Mouse (Mus musculus) intestine, postnatal 0 days (tissue): ENCODE data around the gene Elovl5. TPM values are rescaled to one million over a fixed set of nuclear protein-coding genes. Genes with fewer than 3 reads are reported as not detected.
A peak's percentile ranks its signal among the peaks of the same experiment; 100 is the strongest.

ENCODE experiments used
- ATAC-seq: fragments of 200-750 bp; cut with Nextera tagmentation; 2 replicates; pipeline ENCODE4 v1.8.0; 2017; ENCODE audit warnings: mild to moderate bottlenecking, moderate TSS enrichment, moderate library complexity
- H3K27ac ChIP-seq: fragments of 300-500 bp; sonication (generic); 2 replicates; pipeline ENCODE4 v1.5.1; 2014; ENCODE audit warnings: mild to moderate bottlenecking, low read depth, low read length, moderate library complexity
- H3K27me3 ChIP-seq: fragments of 300-500 bp; sonication (generic); replicated peaks from 2 replicates; pipeline ENCODE4 v1.6.1; 2014; ENCODE audit warnings: low read length, mixed read lengths; ENCODE audit not compliant: control insufficient read depth, insufficient read depth
- H3K36me3 ChIP-seq: fragments of 300-500 bp; sonication (generic); 2 replicates; pipeline ENCODE4 v1.6.1; 2014; ENCODE audit warnings: mild to moderate bottlenecking, moderate library complexity; ENCODE audit not compliant: control insufficient read depth, insufficient read depth
- H3K4me1 ChIP-seq: fragments of 300-500 bp; sonication (generic); replicated peaks from 2 replicates; pipeline ENCODE4 v1.6.1; 2014; ENCODE audit warnings: antibody characterized with exemption, low read length, mixed read lengths; ENCODE audit not compliant: control insufficient read depth, insufficient read depth
- H3K4me2 ChIP-seq: fragments of 300-500 bp; sonication (generic); replicated peaks from 2 replicates; pipeline ENCODE4 v1.6.1; 2014; ENCODE audit warnings: low read depth, mild to moderate bottlenecking, moderate library complexity
- H3K4me3 ChIP-seq: fragments of 300-500 bp; sonication (generic); 2 replicates; pipeline ENCODE4 v1.5.1; 2014; ENCODE audit warnings: low read depth, low read length
- H3K9ac ChIP-seq: fragments of 300-500 bp; sonication (generic); 2 replicates; pipeline ENCODE4 v1.6.1; 2014; ENCODE audit warnings: mild to moderate bottlenecking, low read depth, low read length
- H3K9me3 ChIP-seq: fragments of 300-500 bp; sonication (generic); 2 replicates; pipeline ENCODE4 v1.6.1; 2016; ENCODE audit warnings: mixed run types; ENCODE audit not compliant: control insufficient read depth
- CTCF ChIP-seq: sonication (generic); IDR thresholded peaks from 2 replicates; pipeline ENCODE4 v1.5.1; 2016; ENCODE audit warnings: low read depth, mild to moderate bottlenecking, control low read depth, antibody characterized with exemption, moderate library complexity
- WGBS: fragments of 180-500 bp; shearing (Covaris S2); extraction: QIAGEN DNeasy Blood & Tissue Kit; methylation state at CpG from one replicate; pipeline ENCODE4 v1.1.7; 2014; 5-methylcytosine and 5-hydroxymethylcytosine counted together
- polyA plus RNA-seq: library from polyadenylated mRNA; unstranded; fragments of >200 nt; fragmentation: Nextera tagmentation; extraction: Ambion mirVana; gene quantifications from 2 replicates; pipeline ENCODE4 v1.2.1, GENCODE M21; 2015

The Elovl5 gene
- polyA plus RNA-seq, 1 experiment from 2014 or later: 32.5 TPM

DNA sequence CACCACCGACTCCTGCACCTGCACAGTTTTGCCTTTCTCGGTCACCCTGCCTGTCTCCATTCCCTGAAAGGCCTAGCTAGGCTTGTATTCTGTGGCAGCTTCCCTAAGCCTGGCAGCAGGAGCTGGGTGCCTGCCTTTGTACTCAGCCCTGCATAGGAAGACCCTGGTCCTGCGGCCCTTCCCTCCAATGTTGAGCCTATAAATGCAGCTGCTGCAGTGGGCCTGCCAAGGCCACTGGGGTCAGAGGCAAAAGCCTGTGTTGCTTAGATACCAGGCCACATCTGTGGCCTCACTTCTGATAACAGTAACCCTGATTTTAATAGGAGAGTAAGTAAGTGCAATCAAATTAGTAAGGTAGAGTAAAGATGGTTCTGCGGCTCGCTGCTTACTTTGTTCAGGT, 14.6 kb downstream of the Elovl5 start:
- no peak overlapping the region for H3K9ac ChIP-seq
- no peak for ATAC-seq
- H3K4me2 ChIP-seq: no peak overlapping the region
- no peaks in the 10 kb centered on the region for H3K36me3 ChIP-seq
- no peak overlapping the region for H3K27ac ChIP-seq
- no peak overlapping the region for H3K4me3 ChIP-seq
- no peaks in the 10 kb centered on the region for H3K27me3 ChIP-seq
- WGBS: 62% methylated on average over 5 of the region's 5 CpGs
- H3K9me3 ChIP-seq: no peaks in the 10 kb centered on the region
- peaks cover 8% of the 10 kb centered on the region; the same call in 1 of the 2 replicates for H3K4me1 ChIP-seq
- no peak for TF ChIP-seq CTCF

DNA sequence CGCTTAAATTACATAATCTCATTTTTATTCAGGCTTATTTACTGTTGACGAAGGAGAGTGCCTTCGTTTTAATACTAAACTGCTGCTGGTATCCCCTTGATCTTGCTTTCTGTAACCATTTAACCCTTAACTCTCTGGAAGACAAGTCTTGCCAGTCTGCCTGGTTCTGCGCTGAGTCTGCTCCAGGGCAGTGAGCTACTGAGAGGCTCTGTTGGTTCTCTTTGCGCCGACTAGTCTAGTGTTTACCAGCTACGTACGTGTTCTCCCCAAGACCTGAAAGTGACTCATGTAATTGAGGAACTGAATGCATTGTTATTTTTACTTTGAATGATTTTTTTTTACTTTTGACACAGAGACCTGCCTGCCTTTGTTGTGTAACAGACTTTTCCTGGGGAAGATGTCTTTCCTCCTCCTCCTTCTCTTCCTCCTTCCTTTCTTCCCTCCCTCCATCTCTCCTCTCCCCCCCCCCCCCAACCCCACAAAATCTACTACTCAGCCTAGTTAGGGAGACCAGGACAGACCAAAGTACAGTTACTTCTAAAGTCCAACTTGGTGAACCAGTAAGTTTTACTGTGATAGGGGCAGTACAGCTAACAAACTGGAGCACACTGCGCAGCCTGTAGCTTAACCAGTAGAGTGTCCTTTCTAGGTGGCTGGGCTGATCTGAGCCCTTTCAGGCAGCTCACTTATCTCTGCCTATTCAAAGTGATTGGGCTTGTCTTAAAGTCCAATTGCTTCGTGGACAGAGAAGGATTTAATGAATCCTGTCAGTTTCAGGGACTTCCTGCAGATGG, 18.9 kb downstream of the Elovl5 start:
- 65% methylated on average over 10 of the region's 10 CpGs for WGBS

DNA sequence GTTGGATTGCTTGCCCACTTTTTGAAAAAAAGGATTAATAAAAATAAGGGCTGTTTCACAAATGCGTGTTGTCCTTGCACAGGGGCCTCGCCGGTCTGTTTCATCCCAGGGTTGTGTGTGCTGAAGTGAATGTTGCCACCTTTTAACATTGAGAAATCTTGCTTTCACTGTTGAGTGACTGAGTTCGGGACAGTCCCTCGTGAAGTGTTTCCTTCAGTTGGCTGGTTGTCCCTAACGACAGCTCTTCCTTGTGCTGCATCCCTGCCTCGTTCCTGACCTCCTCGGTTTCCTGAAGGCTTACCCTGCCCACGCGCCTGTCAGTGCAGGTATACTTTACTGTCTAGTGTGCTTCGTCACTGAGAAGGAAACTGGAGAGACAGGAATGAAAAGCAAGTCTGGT, 20.7 kb downstream of the Elovl5 start:
- Histone ChIP-seq H3K27ac (no peak overlapping the region), H3K36me3 (no peaks in the 10 kb centered on the region), H3K4me2 (no peak overlapping the region), H3K9ac (no peak overlapping the region), H3K4me1 (peaks cover 3% of the 10 kb centered on the region; the same call in 1 of the 2 replicates), H3K9me3 (no peaks in the 10 kb centered on the region), H3K27me3 (no peaks in the 10 kb centered on the region), H3K4me3 (no peak overlapping the region)
- no peak for ATAC-seq
- TF ChIP-seq CTCF: no peak
- 72% methylated on average over 11 of the region's 11 CpGs for WGBS

More for the DNA sequence above, 18.9 kb downstream of the Elovl5 start:
- Histone ChIP-seq H3K4me2 (no peak overlapping the region), H3K36me3 (no peaks in the 10 kb centered on the region), H3K27me3 (no peaks in the 10 kb centered on the region), H3K27ac (no peak overlapping the region), H3K9me3 (no peaks in the 10 kb centered on the region), H3K4me3 (no peak overlapping the region), H3K4me1 (peaks cover 6% of the 10 kb centered on the region; the same call in 1 of the 2 replicates), H3K9ac (no peak overlapping the region)
- TF ChIP-seq CTCF: no peak
- peak; percentile 54; the same call in 1 of the 2 replicates for ATAC-seq

DNA sequence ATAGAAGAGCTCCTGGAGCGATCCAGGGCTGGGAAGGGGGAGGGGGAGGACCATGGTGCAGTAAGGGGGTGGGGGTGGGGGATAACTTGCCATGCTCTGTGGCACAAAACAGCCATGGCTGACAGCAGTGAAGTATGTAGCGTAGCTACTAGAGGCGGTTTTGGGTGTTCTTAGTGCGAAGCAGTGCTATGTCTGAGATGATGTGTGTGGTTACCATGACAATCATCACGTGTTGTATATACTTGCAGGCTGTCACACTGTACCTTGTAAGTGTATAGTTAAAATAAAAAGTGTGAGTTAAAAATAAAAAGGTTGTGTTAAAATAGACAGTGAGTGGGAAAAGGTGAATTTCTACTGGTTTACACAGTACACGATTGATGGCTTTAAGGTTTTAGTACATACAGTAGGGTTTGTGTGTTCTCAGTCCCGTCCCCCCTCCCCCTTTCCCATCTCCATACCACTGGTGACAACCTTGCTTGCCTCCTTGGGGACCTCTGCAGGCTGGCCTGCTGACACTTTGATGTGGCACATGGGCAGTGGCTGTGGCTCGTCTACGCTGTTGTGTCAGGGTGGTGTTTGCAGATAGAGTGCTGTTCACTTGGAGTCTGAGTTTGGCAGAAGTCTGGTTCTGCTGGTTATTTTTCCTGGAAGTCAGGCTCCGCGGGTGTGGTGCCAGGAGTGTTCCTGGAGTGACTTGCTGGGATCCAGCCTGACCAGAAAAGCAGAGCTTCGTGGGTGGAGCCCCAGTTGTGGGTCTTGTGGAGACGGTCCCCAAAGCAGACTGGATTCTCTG, 21.8 kb downstream of the Elovl5 start:
- H3K4me3 ChIP-seq: no peak overlapping the region
- 45% methylated on average over 13 of the region's 13 CpGs for WGBS
- no peak overlapping the region; the same call in 1 of the 2 replicates for H3K27ac ChIP-seq
- peaks cover 3% of the 10 kb centered on the region; the same call in 1 of the 2 replicates for H3K4me1 ChIP-seq
- no peaks in the 10 kb centered on the region for H3K36me3 ChIP-seq
- ATAC-seq: peak; percentile 25; the same call in 1 of the 2 replicates
- TF ChIP-seq CTCF: no peak
- H3K4me2 ChIP-seq: no peak overlapping the region; the same call in 1 of the 2 replicates
- no peaks in the 10 kb centered on the region for H3K27me3 ChIP-seq
- H3K9ac ChIP-seq: no peak overlapping the region
- no peaks in the 10 kb centered on the region for H3K9me3 ChIP-seq

DNA sequence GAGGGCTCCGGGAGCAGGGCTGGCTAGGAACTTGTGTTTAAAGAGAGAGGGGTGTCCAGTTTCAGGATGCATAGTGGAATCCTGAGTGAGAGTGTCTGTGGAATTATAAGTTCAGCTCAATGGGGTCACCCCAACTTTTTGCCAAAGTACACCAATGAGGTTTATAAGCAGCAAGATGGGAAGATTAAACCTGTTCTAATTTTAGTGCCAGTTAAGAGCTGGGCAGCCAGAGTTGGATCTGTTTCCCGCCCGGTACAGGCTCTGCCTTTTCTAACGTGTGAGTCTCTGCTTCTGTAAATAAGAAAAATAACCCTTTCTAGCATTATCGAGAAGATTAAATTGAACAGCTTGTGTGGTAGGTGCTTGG, 22.4 kb downstream of the Elovl5 start:
- WGBS: 57% methylated on average over 5 of the region's 5 CpGs
- H3K36me3 ChIP-seq: no peaks in the 10 kb centered on the region
- no peaks in the 10 kb centered on the region for H3K27me3 ChIP-seq
- H3K4me2 ChIP-seq: no peak overlapping the region; the same call in 1 of the 2 replicates
- no peak overlapping the region for H3K9ac ChIP-seq
- TF ChIP-seq CTCF: no peak
- H3K9me3 ChIP-seq: no peaks in the 10 kb centered on the region
- peaks cover 3% of the 10 kb centered on the region; the same call in 1 of the 2 replicates for H3K4me1 ChIP-seq
- no peak for ATAC-seq
- no peak overlapping the region; the same call in 1 of the 2 replicates for H3K27ac ChIP-seq
- no peak overlapping the region for H3K4me3 ChIP-seq

DNA sequence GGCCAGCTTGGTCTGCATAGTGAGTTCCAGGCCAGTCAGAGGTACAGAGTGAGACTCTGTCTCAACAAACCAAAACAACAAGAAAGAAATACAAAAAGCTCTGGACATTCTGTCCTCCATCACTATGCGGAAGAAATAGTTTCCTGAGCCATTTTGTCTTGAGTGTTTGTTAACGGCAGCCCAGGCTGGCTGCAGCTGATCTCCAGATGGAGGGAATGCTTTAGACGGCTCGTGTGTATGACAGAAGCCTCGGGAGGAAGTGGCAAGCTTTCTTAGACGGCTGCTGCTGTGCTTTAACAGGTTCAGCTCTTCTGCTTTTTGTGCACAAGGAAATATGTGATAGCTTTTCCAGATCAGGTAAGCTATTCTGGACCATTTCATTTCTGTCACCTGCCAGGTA, 23.9 kb downstream of the Elovl5 start:
- no peaks in the 10 kb centered on the region for H3K27me3 ChIP-seq
- 62% methylated on average over 6 of the region's 6 CpGs for WGBS
- TF ChIP-seq CTCF: no peak
- no peak for ATAC-seq
- peaks cover 3% of the 10 kb centered on the region; the same call in 1 of the 2 replicates for H3K4me1 ChIP-seq
- no peak overlapping the region for H3K4me2 ChIP-seq
- no peak overlapping the region for H3K4me3 ChIP-seq
- H3K9ac ChIP-seq: no peak overlapping the region
- H3K36me3 ChIP-seq: no peaks in the 10 kb centered on the region
- no peaks in the 10 kb centered on the region for H3K9me3 ChIP-seq
- no peak overlapping the region for H3K27ac ChIP-seq
